Mouse (Mus musculus): Measurements from ENCODE around the gene Map3k12. TPM values are rescaled to one million over a fixed set of nuclear protein-coding genes. Genes with fewer than 3 reads are reported as not detected.

Map3k12 gene
- polyA plus RNA-seq, 1 experiment from 2014 or later, result 4.5 TPM

GRCm38 (mm10) chr15:102499851-102500250 is 17.0 kb downstream of the Map3k12 start:
- H3K4me1 ChIP-seq, result no peaks in the 10 kb centered on the region
- H3K9me3 ChIP-seq (replicated peaks), result no peaks in the 10 kb centered on the region

GRCm38 (mm10) chr15:102499370-102499769 is 17.5 kb downstream of the Map3k12 start:
- Histone ChIP-seq H3K9ac (no peak overlapping the region), H3K9me3 (replicated peaks) (no peaks in the 10 kb centered on the region), H3K27me3 (replicated peaks) (no peaks in the 10 kb centered on the region), H3K4me2 (no peak overlapping the region), H3K4me1 (no peaks in the 10 kb centered on the region), H3K4me3 (no peak overlapping the region), H3K36me3 (peaks cover 99% of the 10 kb centered on the region), H3K27ac (no peak overlapping the region)
- 64% methylated on average over 3 of the region's 3 CpGs for WGBS (ENCODE audit: insufficient replicate concordance)
- no peak for ATAC-seq

More at GRCm38 (mm10) chr15:102499851-102500250, 17.0 kb downstream of the Map3k12 start:
- no peak for ATAC-seq
- no peak overlapping the region for H3K9ac ChIP-seq
- peaks cover 99% of the 10 kb centered on the region for H3K36me3 ChIP-seq
- no peak overlapping the region for H3K4me3 ChIP-seq
- H3K27ac ChIP-seq, result no peak overlapping the region
- no peaks in the 10 kb centered on the region for H3K27me3 ChIP-seq (replicated peaks)
- WGBS (ENCODE audit: insufficient replicate concordance), result 95% methylated on average over 6 of the region's 6 CpGs
- H3K4me2 ChIP-seq, result no peak overlapping the region

GRCm38 (mm10) chr15:102498322-102498721 is 18.5 kb downstream of the Map3k12 start:
- Histone ChIP-seq H3K4me3 (no peak overlapping the region), H3K27ac (no peak overlapping the region), H3K4me2 (no peak overlapping the region), H3K4me1 (no peaks in the 10 kb centered on the region), H3K9me3 (replicated peaks) (no peaks in the 10 kb centered on the region), H3K27me3 (replicated peaks) (no peaks in the 10 kb centered on the region), H3K9ac (no peak overlapping the region), H3K36me3 (peaks cover 99% of the 10 kb centered on the region)
- no peak for ATAC-seq
- WGBS (ENCODE audit: insufficient replicate concordance), result 90% methylated on average over 3 of the region's 3 CpGs

GRCm38 (mm10) chr15:102487664-102488063 is 29.2 kb downstream of the Map3k12 start:
- Histone ChIP-seq H3K36me3 (peaks cover 93% of the 10 kb centered on the region), H3K9me3 (replicated peaks) (no peaks in the 10 kb centered on the region), H3K4me3 (no peak overlapping the region), H3K4me2 (no peak overlapping the region), H3K27ac (no peak overlapping the region), H3K4me1 (no peaks in the 10 kb centered on the region), H3K9ac (no peak overlapping the region), H3K27me3 (replicated peaks) (no peaks in the 10 kb centered on the region)
- ATAC-seq, result no peak
- WGBS (ENCODE audit: insufficient replicate concordance), result 86% methylated on average over 1 of the region's 1 CpGs

- H3K36me3 ChIP-seq, result peaks cover 95% of the 10 kb centered on the region
- no peak for ATAC-seq
- H3K9me3 ChIP-seq (replicated peaks), result no peaks in the 10 kb centered on the region
- H3K4me1 ChIP-seq, result no peaks in the 10 kb centered on the region
- no peak overlapping the region for H3K4me2 ChIP-seq
- H3K27ac ChIP-seq, result no peak overlapping the region
- no peak overlapping the region for H3K9ac ChIP-seq
- 88% methylated on average over 12 of the region's 12 CpGs for WGBS (ENCODE audit: insufficient replicate concordance)
- H3K27me3 ChIP-seq (replicated peaks), result no peaks in the 10 kb centered on the region
- H3K4me3 ChIP-seq, result no peak overlapping the region
Observed at GRCm38 (mm10) chr15:102485853-102486252, 31.0 kb downstream of the Map3k12 start.

- Histone ChIP-seq H3K36me3 (peaks cover 93% of the 10 kb centered on the region), H3K4me1 (no peaks in the 10 kb centered on the region), H3K4me3 (no peak overlapping the region), H3K27ac (no peak overlapping the region), H3K27me3 (replicated peaks) (no peaks in the 10 kb centered on the region), H3K9me3 (replicated peaks) (no peaks in the 10 kb centered on the region), H3K9ac (no peak overlapping the region), H3K4me2 (no peak overlapping the region)
- WGBS (ENCODE audit: insufficient replicate concordance), result 91% methylated on average over 3 of the region's 3 CpGs
- ATAC-seq, result no peak
Observed at GRCm38 (mm10) chr15:102483136-102483535, 33.7 kb downstream of the Map3k12 start.

GRCm38 (mm10) chr15:102474520-102474919 is 42.3 kb downstream of the Map3k12 start:
- Histone ChIP-seq H3K36me3 (peaks cover 69% of the 10 kb centered on the region), H3K4me1 (peaks cover 22% of the 10 kb centered on the region), H3K9me3 (replicated peaks) (no peaks in the 10 kb centered on the region), H3K27ac (no peak overlapping the region), H3K4me2 (no peak overlapping the region), H3K4me3 (no peak overlapping the region), H3K9ac (no peak overlapping the region), H3K27me3 (replicated peaks) (no peaks in the 10 kb centered on the region)
- WGBS (ENCODE audit: insufficient replicate concordance), result 81% methylated on average over 2 of the region's 2 CpGs
- ATAC-seq, result no peak

- Histone ChIP-seq H3K9ac (no peak overlapping the region), H3K4me2 (peak overlapping the region; percentile 41)
Observed at GRCm38 (mm10) chr15:102473246-102473645, 43.6 kb downstream of the Map3k12 start.

GRCm38 (mm10) chr15:102471727-102472126 is 45.1 kb downstream of the Map3k12 start:
- Histone ChIP-seq H3K36me3 (peaks cover 61% of the 10 kb centered on the region), H3K9ac (peak overlapping the region; percentile 92), H3K4me1 (peaks cover 22% of the 10 kb centered on the region), H3K4me3 (peak overlapping the region; percentile 90), H3K27me3 (replicated peaks) (no peaks in the 10 kb centered on the region), H3K27ac (no peak overlapping the region), H3K4me2 (peak overlapping the region; percentile 77), H3K9me3 (replicated peaks) (peaks cover 6% of the 10 kb centered on the region; the same call in 1 of the 2 replicates)
- ATAC-seq, result no peak

More at GRCm38 (mm10) chr15:102473246-102473645, 43.6 kb downstream of the Map3k12 start:
- H3K27ac ChIP-seq, result no peak overlapping the region
- H3K4me3 ChIP-seq, result no peak overlapping the region
- peaks cover 66% of the 10 kb centered on the region for H3K36me3 ChIP-seq
- WGBS (ENCODE audit: insufficient replicate concordance), result 82% methylated on average over 2 of the region's 2 CpGs
- ATAC-seq, result no peak
- peaks cover 22% of the 10 kb centered on the region for H3K4me1 ChIP-seq
- peaks cover 6% of the 10 kb centered on the region; the same call in 1 of the 2 replicates for H3K9me3 ChIP-seq (replicated peaks)
- no peaks in the 10 kb centered on the region for H3K27me3 ChIP-seq (replicated peaks)

- Histone ChIP-seq H3K27ac (peak overlapping the region; percentile 88), H3K9ac (peak overlapping the region; percentile 92), H3K4me1 (peaks cover 22% of the 10 kb centered on the region), H3K4me3 (peak overlapping the region; percentile 90), H3K36me3 (peaks cover 57% of the 10 kb centered on the region), H3K4me2 (peak overlapping the region; percentile 77), H3K9me3 (replicated peaks) (peaks cover 6% of the 10 kb centered on the region; the same call in 1 of the 2 replicates), H3K27me3 (replicated peaks) (no peaks in the 10 kb centered on the region)
- ATAC-seq, result no peak
- WGBS (ENCODE audit: insufficient replicate concordance), result under 1% methylated on average over 10 of the region's 10 CpGs
Observed at GRCm38 (mm10) chr15:102471295-102471645, 45.6 kb downstream of the Map3k12 start.

GRCm38 (mm10) chr15:102470605-102471294 is 46.1 kb downstream of the Map3k12 start:
- Histone ChIP-seq H3K9me3 (replicated peaks) (peaks cover 6% of the 10 kb centered on the region; the same call in 1 of the 2 replicates), H3K27me3 (replicated peaks) (no peaks in the 10 kb centered on the region), H3K36me3 (peaks cover 54% of the 10 kb centered on the region), H3K4me3 (peak overlapping the region; percentile 90), H3K9ac (peak overlapping the region; percentile 92), H3K4me2 (peak overlapping the region; percentile 77), H3K4me1 (peaks cover 22% of the 10 kb centered on the region), H3K27ac (peak overlapping the region; percentile 88)
- peak; percentile 53 for ATAC-seq
- WGBS (ENCODE audit: insufficient replicate concordance), result under 1% methylated on average over 35 of the region's 67 CpGs

GRCm38 (mm10) chr15:102470183-102470604 is 46.7 kb downstream of the Map3k12 start, which contains the start of gene Pcbp2:
Pcbp2 (plus strand) TSS chr15:102470539.
- Histone ChIP-seq H3K4me2 (peak within 1 kb of the TSS; percentile 77), H3K36me3 (peaks cover 52% of the 10 kb centered on the region), H3K9ac (peak within 1 kb of the TSS; percentile 92), H3K27me3 (replicated peaks) (no peaks in the 10 kb centered on the region), H3K9me3 (replicated peaks) (peaks cover 6% of the 10 kb centered on the region; the same call in 1 of the 2 replicates), H3K27ac (peak within 1 kb of the TSS; percentile 88), H3K4me3 (peak within 1 kb of the TSS; percentile 90), H3K4me1 (peaks cover 22% of the 10 kb centered on the region)
- peak; percentile 99 for ATAC-seq
- under 1% methylated on average over 34 of the region's 40 CpGs for WGBS (ENCODE audit: insufficient replicate concordance)

Data from liver, embryonic 12.5 days (tissue).